Mouse (Mus musculus) cortical plate, adult 2 months (tissue): ENCODE data around the gene Hoxd8.

Experiments used
- CTCF ChIP-seq: fragments of 200-500 bp; IDR thresholded peaks from 2 replicates; pipeline ENCODE4 v1.5.1; 2011; ENCODE audit warnings: mild to moderate bottlenecking, control low read depth, low read length; ENCODE audit not compliant: insufficient read depth; ENCODE audit errors: extremely low read depth
- POLR2A ChIP-seq: fragments of 200-500 bp; IDR thresholded peaks from 2 replicates; pipeline ENCODE4 v1.6.1; 2011; ENCODE audit warnings: mild to moderate bottlenecking, low read length, control low read depth; ENCODE audit not compliant: insufficient read depth; ENCODE audit errors: extremely low read depth

- TF ChIP-seq CTCF (peak; percentile 71), POLR2A (no peak)
Measured at GRCm38 (mm10) chr2:74663291-74663925, 41.0 kb upstream of the Hoxd8 start.
